ENCODE assay signal across 17 mouse cellular contexts in the genomic region with DNA sequence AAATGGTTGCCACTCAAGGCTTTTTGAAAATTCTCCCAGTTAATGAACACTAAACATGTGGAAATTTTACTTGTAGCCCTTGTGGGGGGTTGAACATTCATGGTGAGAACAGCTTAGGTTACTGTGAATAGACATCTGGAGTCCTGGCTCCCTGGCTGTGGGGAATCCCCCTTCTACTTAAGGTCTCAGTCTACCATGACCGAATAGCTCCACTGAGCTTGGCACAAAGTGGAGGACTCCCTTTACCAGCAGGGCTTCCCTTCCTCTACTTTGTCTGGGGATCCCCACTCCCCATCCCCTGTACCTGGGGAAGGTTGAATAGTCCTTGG.
"Had no signal": no experiment of that assay in that cellular context is flagged by ENCODE, and none has a peak within 500 bp of the region (broad histone marks: within the 10 kb centered on the region; RNA-seq: fewer than 3 reads in every experiment).

No protein-coding gene starts in this region.

- H3K9me3 ChIP-seq: limb, embryonic 10.5 days; liver, embryonic 15.5 days; midbrain, embryonic 10.5 days; neural tube, embryonic 12.5 days; stomach, embryonic 15.5 days had no signal

- DNase-seq: kidney, postnatal 10 days; kidney, postnatal 4 days; lung, embryonic 14.5 days; lung, postnatal 10 days; lung, postnatal 4 days; midbrain, embryonic 14.5 days; right cerebral cortex, postnatal 4 days; spleen, adult 18-20 months; thymus, adult 2 months; thymus, postnatal 25 days had no signal

- H3K4me3 ChIP-seq: layer of hippocampus, adult 2 months; limb, embryonic 10.5 days; liver, embryonic 15.5 days; midbrain, embryonic 10.5 days; neural tube, embryonic 12.5 days; stomach, embryonic 15.5 days had no signal

- H3K27ac ChIP-seq: layer of hippocampus, adult 2 months; limb, embryonic 10.5 days; liver, embryonic 15.5 days; midbrain, embryonic 10.5 days; neural tube, embryonic 12.5 days; stomach, embryonic 15.5 days had no signal

- H3K27me3 ChIP-seq: liver, embryonic 15.5 days; neural tube, embryonic 12.5 days; stomach, embryonic 15.5 days had no signal

- H3K4me2 ChIP-seq: liver, embryonic 11.5 days; liver, embryonic 15.5 days; lung, embryonic 14.5 days; neural tube, embryonic 12.5 days; stomach, embryonic 15.5 days had no signal

- H3K4me1 ChIP-seq: liver, embryonic 15.5 days; stomach, embryonic 15.5 days had no signal

- H3K36me3 ChIP-seq: limb, embryonic 10.5 days; liver, embryonic 15.5 days; midbrain, embryonic 10.5 days; neural tube, embryonic 12.5 days; stomach, embryonic 15.5 days had no signal

- H3K9ac ChIP-seq: liver, embryonic 15.5 days; lung, embryonic 14.5 days; neural tube, embryonic 12.5 days; stomach, embryonic 15.5 days had no signal
